Mouse (Mus musculus) embryonic facial prominence, embryonic 14.5 days (tissue): ENCODE measurements around the gene Trpm6. TPM values are rescaled to one million over a fixed set of nuclear protein-coding genes. Genes with fewer than 3 reads are reported as not detected.

ENCODE experiments used
- ATAC-seq: fragments of 200-750 bp; cut with Nextera tagmentation; 2 replicates; pipeline ENCODE4 v1.8.0; 2017; ENCODE audit warnings: low read depth, moderate number of reproducible peaks, moderate TSS enrichment
- DNase-seq: peaks from one replicate; pipeline ENCODE4 v3.0.0-alpha.2; 2015; ENCODE audit warnings: low spot score
- H3K27ac ChIP-seq: fragments of 300-500 bp; sonication (generic); replicated peaks from 2 replicates; pipeline ENCODE4 v1.5.1; 2014; ENCODE audit warnings: low read depth, mild to moderate bottlenecking, low read length, moderate library complexity
- H3K27me3 ChIP-seq: fragments of 300-500 bp; sonication (generic); replicated peaks from 2 replicates; pipeline ENCODE4 v1.6.1; 2014; ENCODE audit warnings: low read length; ENCODE audit not compliant: control insufficient read depth, insufficient read depth
- H3K36me3 ChIP-seq: fragments of 300-500 bp; sonication (generic); 2 replicates; pipeline ENCODE4 v1.6.1; 2014; ENCODE audit warnings: low read length, mixed read lengths; ENCODE audit not compliant: control insufficient read depth, insufficient read depth
- H3K4me1 ChIP-seq: fragments of 300-500 bp; sonication (generic); 2 replicates; pipeline ENCODE4 v1.6.1; 2014; ENCODE audit warnings: antibody characterized with exemption, low read length; ENCODE audit not compliant: control insufficient read depth, insufficient read depth
- H3K4me2 ChIP-seq: fragments of 300-500 bp; sonication (generic); 2 replicates; pipeline ENCODE4 v1.6.1; 2014; ENCODE audit warnings: low read depth, mild to moderate bottlenecking, low read length, moderate library complexity, mixed read lengths
- H3K4me3 ChIP-seq: fragments of 300-500 bp; sonication (generic); 2 replicates; pipeline ENCODE4 v1.5.1; 2014; ENCODE audit warnings: low read depth, mild to moderate bottlenecking, low read length
- H3K9ac ChIP-seq: fragments of 300-500 bp; sonication (generic); 2 replicates; pipeline ENCODE4 v1.6.1; 2014; ENCODE audit warnings: low read depth, mild to moderate bottlenecking, low read length, moderate library complexity, mixed read lengths
- H3K9me3 ChIP-seq: fragments of 300-500 bp; sonication (generic); 2 replicates; pipeline ENCODE4 v1.6.1; 2016; ENCODE audit warnings: low read length; ENCODE audit not compliant: control insufficient read depth
- WGBS: fragments of 180-500 bp; shearing (Covaris S2); extraction: QIAGEN DNeasy Blood & Tissue Kit; methylation state at CpG from one replicate; pipeline ENCODE4 v1.1.7; 2014; 5-methylcytosine and 5-hydroxymethylcytosine counted together
- polyA plus RNA-seq: library from polyadenylated mRNA; unstranded; fragments of >200 nt; fragmentation: Nextera tagmentation; extraction: Ambion mirVana; gene quantifications from 2 replicates; pipeline ENCODE4 v1.2.1, GENCODE M21; 2014

Gene Trpm6
- polyA plus RNA-seq, 1 experiment from 2014 or later = 0.35 TPM

GRCm38 (mm10) chr19:18720337-18720736, 29.4 kb upstream of the Trpm6 start:
- Histone ChIP-seq H3K4me3 (no peak overlapping the region), H3K27me3 (no peaks in the 10 kb centered on the region), H3K9me3 (no peaks in the 10 kb centered on the region), H3K36me3 (peaks cover 19% of the 10 kb centered on the region; the same call in 1 of the 2 replicates), H3K4me2 (no peak overlapping the region), H3K27ac (no peak overlapping the region), H3K9ac (no peak overlapping the region), H3K4me1 (no peaks in the 10 kb centered on the region)
- WGBS = 87% methylated on average over 3 of the region's 3 CpGs
- ATAC-seq (no peak), DNase-seq (no peak)

- no peaks in the 10 kb centered on the region for H3K9me3 ChIP-seq
- H3K27me3 ChIP-seq = no peaks in the 10 kb centered on the region
- H3K36me3 ChIP-seq = no peaks in the 10 kb centered on the region
- H3K4me2 ChIP-seq = no peak overlapping the region
- ATAC-seq = no peak
- 83% methylated on average over 2 of the region's 2 CpGs for WGBS
- H3K4me1 ChIP-seq = no peaks in the 10 kb centered on the region
- no peak for DNase-seq
- H3K4me3 ChIP-seq = no peak overlapping the region
- no peak overlapping the region for H3K27ac ChIP-seq
- H3K9ac ChIP-seq = no peak overlapping the region
These were observed 24.6 kb upstream of the Trpm6 start for GRCm38 (mm10) chr19:18725186-18725585.

GRCm38 (mm10) chr19:18730255-18730654, 19.5 kb upstream of the Trpm6 start:
- DNase-seq (no peak), ATAC-seq (no peak)
- H3K4me1 ChIP-seq = no peaks in the 10 kb centered on the region
- H3K4me2 ChIP-seq = no peak overlapping the region
- no peak overlapping the region for H3K4me3 ChIP-seq
- no peak overlapping the region for H3K9ac ChIP-seq
- H3K27me3 ChIP-seq = no peaks in the 10 kb centered on the region
- H3K27ac ChIP-seq = no peak overlapping the region
- WGBS = 80% methylated on average over 7 of the region's 7 CpGs
- H3K36me3 ChIP-seq = no peaks in the 10 kb centered on the region
- H3K9me3 ChIP-seq = no peaks in the 10 kb centered on the region

- 37% methylated on average over 7 of the region's 7 CpGs for WGBS
- no peak overlapping the region for H3K9ac ChIP-seq
- H3K27ac ChIP-seq = no peak overlapping the region
- H3K4me3 ChIP-seq = no peak overlapping the region
- H3K27me3 ChIP-seq = no peaks in the 10 kb centered on the region
- no peaks in the 10 kb centered on the region for H3K36me3 ChIP-seq
- H3K4me1 ChIP-seq = no peaks in the 10 kb centered on the region
- no peak for DNase-seq
- no peak for ATAC-seq
- H3K4me2 ChIP-seq = no peak overlapping the region
- H3K9me3 ChIP-seq = no peaks in the 10 kb centered on the region
These were observed 18.7 kb upstream of the Trpm6 start for GRCm38 (mm10) chr19:18731077-18731476.

- ATAC-seq = no peak
- no peak overlapping the region for H3K27ac ChIP-seq
These were observed 13.9 kb upstream of the Trpm6 start for GRCm38 (mm10) chr19:18735901-18736300.

GRCm38 (mm10) chr19:18739146-18739545, 10.6 kb upstream of the Trpm6 start:
- H3K9ac ChIP-seq = no peak overlapping the region
- H3K4me1 ChIP-seq = no peaks in the 10 kb centered on the region
- no peaks in the 10 kb centered on the region for H3K27me3 ChIP-seq
- no peaks in the 10 kb centered on the region for H3K9me3 ChIP-seq
- no peak overlapping the region for H3K27ac ChIP-seq
- WGBS = 87% methylated on average over 7 of the region's 7 CpGs
- H3K4me2 ChIP-seq = no peak overlapping the region
- DNase-seq = no peak
- H3K4me3 ChIP-seq = no peak overlapping the region
- ATAC-seq = no peak
- no peaks in the 10 kb centered on the region for H3K36me3 ChIP-seq

More at GRCm38 (mm10) chr19:18735901-18736300, 13.9 kb upstream of the Trpm6 start:
- H3K4me1 ChIP-seq = no peaks in the 10 kb centered on the region
- H3K9me3 ChIP-seq = no peaks in the 10 kb centered on the region
- H3K4me2 ChIP-seq = no peak overlapping the region
- H3K36me3 ChIP-seq = no peaks in the 10 kb centered on the region
- no peaks in the 10 kb centered on the region for H3K27me3 ChIP-seq
- H3K4me3 ChIP-seq = no peak overlapping the region
- 92% methylated on average over 4 of the region's 4 CpGs for WGBS
- no peak overlapping the region for H3K9ac ChIP-seq
- no peak for DNase-seq

GRCm38 (mm10) chr19:18743946-18744345, 5.8 kb upstream of the Trpm6 start:
- DNase-seq (no peak), ATAC-seq (no peak)
- Histone ChIP-seq H3K27ac (no peak overlapping the region), H3K36me3 (no peaks in the 10 kb centered on the region), H3K4me2 (no peak overlapping the region), H3K9ac (no peak overlapping the region), H3K27me3 (no peaks in the 10 kb centered on the region), H3K4me3 (no peak overlapping the region), H3K4me1 (no peaks in the 10 kb centered on the region), H3K9me3 (no peaks in the 10 kb centered on the region)
- WGBS = 66% methylated on average over 5 of the region's 5 CpGs

GRCm38 (mm10) chr19:18746576-18747340, 3.0 kb upstream of the Trpm6 start:
- Histone ChIP-seq H3K9me3 (no peaks in the 10 kb centered on the region), H3K9ac (no peak overlapping the region), H3K4me3 (no peak overlapping the region), H3K27me3 (0 out of 2 replicates have a peak, but pooled peaks cover 12% of the 10 kb centered on the region), H3K4me2 (no peak overlapping the region), H3K27ac (no peak overlapping the region), H3K4me1 (no peaks in the 10 kb centered on the region), H3K36me3 (no peaks in the 10 kb centered on the region)
- 86% methylated on average over 5 of the region's 5 CpGs for WGBS
- DNase-seq = no peak
- no peak for ATAC-seq

GRCm38 (mm10) chr19:18747379-18747778, 2.4 kb upstream of the Trpm6 start:
- no peak overlapping the region for H3K4me3 ChIP-seq
- H3K4me1 ChIP-seq = no peaks in the 10 kb centered on the region
- no peak overlapping the region for H3K4me2 ChIP-seq

More at GRCm38 (mm10) chr19:18747379-18747778, 2.4 kb upstream of the Trpm6 start:
- DNase-seq = no peak
- 91% methylated on average over 4 of the region's 4 CpGs for WGBS
- Histone ChIP-seq H3K27me3 (0 out of 2 replicates have a peak, but pooled peaks cover 12% of the 10 kb centered on the region), H3K27ac (no peak overlapping the region), H3K9ac (no peak overlapping the region), H3K9me3 (no peaks in the 10 kb centered on the region), H3K36me3 (no peaks in the 10 kb centered on the region)
- no peak for ATAC-seq
